Mouse (Mus musculus): ENCODE results near the gene Esrp2.

Esrp2 gene

GRCm38 (mm10) chr8:106123443-106123842 lies 13.3 kb downstream of the Esrp2 start:
- no peak for DNase-seq (ENCODE audit: low spot score in 2 of 2)

GRCm38 (mm10) chr8:106115897-106116296 lies 20.9 kb downstream of the Esrp2 start:
- DNase-seq (ENCODE audit: low spot score in 2 of 2), result no peak

- no peak for DNase-seq (ENCODE audit: low spot score in 2 of 2)
These were observed 24.3 kb downstream of the Esrp2 start for GRCm38 (mm10) chr8:106112514-106112913.

GRCm38 (mm10) chr8:106112041-106112440 lies 24.7 kb downstream of the Esrp2 start:
- no peak for DNase-seq (ENCODE audit: low spot score in 2 of 2)

DNA sequence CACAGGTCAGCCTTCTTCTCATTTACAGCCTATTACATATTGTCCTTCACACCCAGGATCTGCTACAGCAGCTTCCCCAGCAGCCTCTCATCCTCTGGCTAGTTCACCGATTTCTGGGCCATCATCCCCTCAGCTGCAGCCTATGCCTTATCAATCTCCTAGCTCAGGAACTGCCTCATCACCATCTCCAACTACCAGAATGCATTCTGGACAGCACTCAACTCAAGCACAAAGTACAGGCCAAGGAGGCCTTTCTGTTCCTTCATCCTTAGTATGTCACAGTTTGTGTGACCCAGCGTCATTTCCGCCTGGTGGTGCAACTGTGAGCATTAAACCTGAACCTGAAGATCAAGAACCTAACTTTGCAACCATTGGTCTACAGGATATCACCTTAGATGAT lies 28.0 kb downstream of the Esrp2 start:
- no peak for DNase-seq (ENCODE audit: low spot score in 2 of 2)

DNA sequence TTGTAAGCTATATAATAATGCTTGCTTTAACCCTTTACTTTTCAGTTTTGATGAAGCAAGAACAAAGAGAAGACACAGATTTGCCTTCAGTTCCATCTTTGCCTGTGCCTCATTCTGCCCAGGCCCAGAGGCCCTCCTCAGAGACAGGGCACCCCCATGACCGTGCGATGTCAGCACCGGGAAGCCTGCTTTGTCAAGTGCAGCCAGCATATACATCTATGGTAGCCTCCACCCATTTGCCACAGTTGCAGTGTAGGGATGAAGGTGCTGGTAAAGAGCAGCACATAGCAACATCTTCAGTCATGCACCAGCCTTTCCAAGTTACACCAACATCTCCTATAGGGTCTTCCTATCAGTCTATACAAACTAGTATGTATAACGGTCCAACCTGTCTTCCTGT lies 28.7 kb downstream of the Esrp2 start:
- peak in 1 of 2 experiments; percentile 31 for DNase-seq (ENCODE audit: low spot score in 2 of 2)

- no peak for DNase-seq (ENCODE audit: low spot score in 2 of 2)
These were observed 30.6 kb downstream of the Esrp2 start for GRCm38 (mm10) chr8:106106193-106106592.

DNA sequence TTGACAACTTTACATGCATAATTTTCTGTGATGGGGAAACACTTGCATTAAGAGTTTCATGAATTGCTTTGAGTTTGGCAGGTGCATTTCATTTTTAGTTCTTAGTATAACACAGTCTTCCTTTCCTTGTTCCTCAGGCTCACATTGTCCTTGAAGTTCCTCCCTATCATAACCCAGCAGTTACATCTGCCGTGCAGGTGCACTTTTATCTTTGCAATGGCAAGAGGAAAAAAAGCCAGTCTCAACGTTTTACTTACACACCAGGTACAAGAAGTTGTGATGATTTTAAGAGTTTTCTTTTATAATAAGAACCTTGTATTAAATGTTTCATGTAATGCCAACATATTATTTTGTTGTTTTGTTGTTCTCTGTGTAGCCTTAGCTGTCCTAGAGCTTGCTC lies 32.9 kb downstream of the Esrp2 start:
- DNase-seq (ENCODE audit: low spot score in 2 of 2), result no peak

DNA sequence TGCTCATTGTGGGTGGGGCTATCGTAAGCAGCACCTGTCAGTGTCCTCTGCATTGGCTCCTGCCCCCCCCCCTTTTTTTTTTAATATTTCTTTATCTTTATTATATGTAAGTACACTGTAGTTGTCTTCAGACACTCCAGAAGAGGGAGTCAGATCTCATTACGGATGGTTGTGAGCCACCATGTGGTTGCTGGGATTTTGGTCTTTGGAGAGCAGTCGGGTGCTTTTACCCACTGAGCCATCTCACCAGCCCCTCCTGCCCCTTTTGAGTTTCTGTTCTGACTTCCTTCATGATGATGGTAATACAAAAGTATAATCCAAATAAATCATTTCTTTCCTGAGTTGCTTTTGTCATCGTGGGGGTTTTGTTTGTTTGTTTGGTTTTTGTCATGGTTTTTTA lies 34.5 kb downstream of the Esrp2 start:
- DNase-seq (ENCODE audit: low spot score in 2 of 2), result no peak

Data from right cerebral cortex, postnatal 10 days (tissue).